Mouse (Mus musculus) liver, adult 2 months (tissue): ENCODE results near the gene Prex1. TPM values are rescaled to one million over a fixed set of nuclear protein-coding genes. Genes with fewer than 3 reads are reported as not detected.

Experiments
- DNase-seq: peaks from one replicate; pipeline ENCODE4 v3.0.0-alpha.2; 2011; ENCODE audit warnings: low read depth, low spot score; ENCODE audit errors: extremely low read depth
- H3K27ac ChIP-seq: fragments of 200-500 bp; replicated peaks from 2 replicates; pipeline ENCODE4 v1.5.1; 2012; ENCODE audit warnings: low read depth, mild to moderate bottlenecking, control low read depth, inconsistent platforms, low read length; ENCODE audit not compliant: insufficient read depth
- H3K27me3 ChIP-seq: fragments of 200-500 bp; 2 replicates; pipeline ENCODE4 v1.6.1; 2012; ENCODE audit warnings: mild to moderate bottlenecking, moderate library complexity, low read length, inconsistent platforms; ENCODE audit not compliant: control insufficient read depth, insufficient read depth
- H3K36me3 ChIP-seq: fragments of 200-500 bp; 2 replicates; pipeline ENCODE4 v1.6.1; 2012; ENCODE audit warnings: low read length, inconsistent platforms; ENCODE audit not compliant: control insufficient read depth, insufficient read depth
- H3K4me1 ChIP-seq: fragments of 200-500 bp; 2 replicates; pipeline ENCODE4 v1.6.1; 2011; ENCODE audit warnings: low read length; ENCODE audit not compliant: control insufficient read depth, insufficient read depth
- H3K4me3 ChIP-seq: fragments of 200-500 bp; 2 replicates; pipeline ENCODE4 v1.5.1; 2011; ENCODE audit warnings: low read depth, mild to moderate bottlenecking, control low read depth, low read length, moderate library complexity; ENCODE audit not compliant: insufficient read depth
- H3K79me2 ChIP-seq: fragments of 200-500 bp; 2 replicates; pipeline ENCODE4 v1.6.1; 2012; ENCODE audit warnings: inconsistent platforms, mild to moderate bottlenecking, low read length, moderate library complexity; ENCODE audit not compliant: control insufficient read depth, insufficient read depth
- H3K9ac ChIP-seq: fragments of 200-500 bp; 2 replicates; pipeline ENCODE4 v1.6.1; 2012; ENCODE audit warnings: low read depth, mild to moderate bottlenecking, control low read depth, inconsistent platforms, low read length
- CTCF ChIP-seq: fragments of 200-500 bp; IDR thresholded peaks from 2 replicates; pipeline ENCODE4 v1.5.1; 2011; ENCODE audit warnings: low read depth, low read length, control low read depth
- POLR2A ChIP-seq: fragments of 200-500 bp; IDR thresholded peaks from 2 replicates; pipeline ENCODE4 v1.6.1; 2011; ENCODE audit warnings: low read length, control low read depth; ENCODE audit not compliant: insufficient read depth; ENCODE audit errors: extremely low read depth
- WGBS: fragments of 180-500 bp; shearing (Covaris S2); methylation state at CpG from one replicate; pipeline ENCODE4 v1.1.7; 2018; 5-methylcytosine and 5-hydroxymethylcytosine counted together
- polyA plus RNA-seq: library from polyadenylated mRNA; depleted of rRNA; stranded (reverse); fragments of >200 nt; gene quantifications from 2 replicates; pipeline ENCODE4 v1.2.3, GENCODE M21; 2012
- total RNA-seq: library from RNA; depleted of rRNA; stranded (reverse); fragments of >200 nt; gene quantifications from 2 replicates; pipeline ENCODE4 v1.2.3, GENCODE M21; 2014

Prex1 gene
- total and polyA plus RNA-seq, 2 experiments = 2.0 to 5.6 TPM

- Histone ChIP-seq H3K9ac (no peak overlapping the region), H3K79me2 (no peaks in the 10 kb centered on the region), H3K36me3 (no peaks in the 10 kb centered on the region), H3K27me3 (no peaks in the 10 kb centered on the region), H3K4me3 (no peak overlapping the region), H3K4me1 (peaks cover 10% of the 10 kb centered on the region; the same call in 1 of the 2 replicates), H3K27ac (no peak overlapping the region)
- TF ChIP-seq CTCF = no peak
- no peak for TF ChIP-seq POLR2A
- 79% methylated on average over 13 of the region's 13 CpGs for WGBS
- no peak for DNase-seq
Observed at GRCm38 (mm10) chr2:166678959-166679759, 34.5 kb downstream of the Prex1 start.

- Histone ChIP-seq H3K36me3 (no peaks in the 10 kb centered on the region), H3K27me3 (no peaks in the 10 kb centered on the region), H3K9ac (no peak overlapping the region), H3K4me1 (peaks cover 10% of the 10 kb centered on the region; the same call in 1 of the 2 replicates), H3K4me3 (no peak overlapping the region), H3K27ac (0 out of 2 replicates have a peak overlapping the region, but pooled peaks have one; percentile 13), H3K79me2 (no peaks in the 10 kb centered on the region)
- 63% methylated on average over 11 of the region's 11 CpGs for WGBS
- DNase-seq = peak; percentile 97
- TF ChIP-seq CTCF (no peak), POLR2A (no peak)
Observed at GRCm38 (mm10) chr2:166676933-166677332, 36.7 kb downstream of the Prex1 start.

DNA sequence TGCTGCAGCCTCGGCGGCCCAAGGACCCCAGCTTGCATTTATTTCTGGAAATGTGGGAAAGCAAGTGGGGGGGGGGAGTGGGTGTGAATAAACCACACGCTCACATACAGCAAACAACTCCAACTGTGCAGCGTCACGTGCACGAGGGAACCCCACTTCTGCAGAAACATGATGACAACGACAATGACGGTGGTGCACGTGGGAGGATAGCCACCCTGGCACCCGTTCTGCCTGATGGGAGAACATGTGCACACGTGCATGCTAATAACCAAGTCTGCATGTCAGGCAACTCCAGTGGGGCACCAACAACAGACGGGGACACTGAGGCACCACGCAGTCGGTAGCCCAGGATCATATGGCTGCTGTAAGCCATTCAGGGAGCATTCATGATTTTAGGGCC, 37.1 kb downstream of the Prex1 start:
- Histone ChIP-seq H3K9ac (no peak overlapping the region), H3K27me3 (no peaks in the 10 kb centered on the region), H3K4me1 (peaks cover 10% of the 10 kb centered on the region; the same call in 1 of the 2 replicates), H3K27ac (no peak overlapping the region), H3K79me2 (no peaks in the 10 kb centered on the region), H3K36me3 (no peaks in the 10 kb centered on the region), H3K4me3 (no peak overlapping the region)
- DNase-seq = no peak
- TF ChIP-seq CTCF = no peak
- no peak for TF ChIP-seq POLR2A
- 86% methylated on average over 14 of the region's 14 CpGs for WGBS

GRCm38 (mm10) chr2:166675588-166676444, 37.8 kb downstream of the Prex1 start:
- H3K79me2 ChIP-seq = no peaks in the 10 kb centered on the region
- H3K4me3 ChIP-seq = no peak overlapping the region
- TF ChIP-seq POLR2A = no peak
- TF ChIP-seq CTCF = no peak
- H3K27me3 ChIP-seq = no peaks in the 10 kb centered on the region
- H3K9ac ChIP-seq = no peak overlapping the region
- DNase-seq = peak; percentile 81
- H3K27ac ChIP-seq = no peak overlapping the region
- WGBS = 62% methylated on average over 14 of the region's 14 CpGs
- H3K36me3 ChIP-seq = no peaks in the 10 kb centered on the region
- H3K4me1 ChIP-seq = peaks cover 10% of the 10 kb centered on the region; the same call in 1 of the 2 replicates

GRCm38 (mm10) chr2:166674693-166675092, 38.9 kb downstream of the Prex1 start:
- DNase-seq = peak; percentile 39
- Histone ChIP-seq H3K9ac (no peak overlapping the region), H3K36me3 (no peaks in the 10 kb centered on the region), H3K4me1 (peaks cover 10% of the 10 kb centered on the region; the same call in 1 of the 2 replicates), H3K27me3 (no peaks in the 10 kb centered on the region), H3K27ac (no peak overlapping the region), H3K79me2 (no peaks in the 10 kb centered on the region), H3K4me3 (no peak overlapping the region)
- WGBS = 15% methylated on average over 12 of the region's 12 CpGs
- TF ChIP-seq POLR2A = no peak
- no peak for TF ChIP-seq CTCF
